Mouse (Mus musculus): Measurements from ENCODE around the gene Pold2. TPM values are rescaled to one million over a fixed set of nuclear protein-coding genes. Genes with fewer than 3 reads are reported as not detected.
"Not testable (repeated sequence)": the region's sequence is repeated elsewhere in the genome, so short reads cannot be mapped to it uniquely, and the experiment has no call there.

The Pold2 gene
- polyA plus RNA-seq, 1 experiment from 2014 or later: 105 TPM

- no peak for DNase-seq (ENCODE audit: low spot score)
- WGBS: 11% methylated on average over 16 of the region's 16 CpGs
- ATAC-seq (replicated peaks; ENCODE audit: insufficient number of reproducible peaks, low FRiP score, low TSS enrichment, low read depth): no peak
- no peak overlapping the region for H3K9ac ChIP-seq (replicated peaks; ENCODE audit: low read length)
- no peaks in the 10 kb centered on the region for H3K9me3 ChIP-seq (replicated peaks; ENCODE audit: control insufficient read depth, low read length)
- no peak overlapping the region for H3K4me3 ChIP-seq (ENCODE audit: low read depth, low read length)
- H3K36me3 ChIP-seq (replicated peaks; ENCODE audit: control insufficient read depth, insufficient read depth, low read depth, low read length): no peaks in the 10 kb centered on the region
- H3K4me2 ChIP-seq (ENCODE audit: low read depth, low read length): no peak overlapping the region; the same call in 1 of the 2 replicates
- peaks cover 2% of the 10 kb centered on the region; the same call in 1 of the 2 replicates for H3K4me1 ChIP-seq (ENCODE audit: control insufficient read depth, insufficient read depth, low read length)
- no peak overlapping the region for H3K27ac ChIP-seq (replicated peaks; ENCODE audit: low read depth, low read length)
- H3K27me3 ChIP-seq (ENCODE audit: control insufficient read depth, insufficient read depth, low read length): no peaks in the 10 kb centered on the region
These were observed 19.1 kb upstream of the Pold2 start for GRCm38 (mm10) chr11:5897230-5897629.

- Histone ChIP-seq H3K27me3 (ENCODE audit: control insufficient read depth, insufficient read depth, low read length) (no peaks in the 10 kb centered on the region), H3K9ac (replicated peaks; ENCODE audit: low read length) (no peak overlapping the region), H3K9me3 (replicated peaks; ENCODE audit: control insufficient read depth, low read length) (no peaks in the 10 kb centered on the region), H3K27ac (replicated peaks; ENCODE audit: low read depth, low read length) (no peak overlapping the region), H3K4me2 (ENCODE audit: low read depth, low read length) (no peak overlapping the region), H3K36me3 (replicated peaks; ENCODE audit: control insufficient read depth, insufficient read depth, low read depth, low read length) (no peaks in the 10 kb centered on the region), H3K4me1 (ENCODE audit: control insufficient read depth, insufficient read depth, low read length) (peaks cover 3% of the 10 kb centered on the region; the same call in 1 of the 2 replicates), H3K4me3 (ENCODE audit: low read depth, low read length) (no peak overlapping the region)
- 63% methylated on average over 6 of the region's 6 CpGs for WGBS
- ATAC-seq (replicated peaks; ENCODE audit: insufficient number of reproducible peaks, low FRiP score, low TSS enrichment, low read depth) (no peak), DNase-seq (ENCODE audit: low spot score) (no peak)
These were observed 15.7 kb upstream of the Pold2 start for GRCm38 (mm10) chr11:5893807-5894206.

DNA sequence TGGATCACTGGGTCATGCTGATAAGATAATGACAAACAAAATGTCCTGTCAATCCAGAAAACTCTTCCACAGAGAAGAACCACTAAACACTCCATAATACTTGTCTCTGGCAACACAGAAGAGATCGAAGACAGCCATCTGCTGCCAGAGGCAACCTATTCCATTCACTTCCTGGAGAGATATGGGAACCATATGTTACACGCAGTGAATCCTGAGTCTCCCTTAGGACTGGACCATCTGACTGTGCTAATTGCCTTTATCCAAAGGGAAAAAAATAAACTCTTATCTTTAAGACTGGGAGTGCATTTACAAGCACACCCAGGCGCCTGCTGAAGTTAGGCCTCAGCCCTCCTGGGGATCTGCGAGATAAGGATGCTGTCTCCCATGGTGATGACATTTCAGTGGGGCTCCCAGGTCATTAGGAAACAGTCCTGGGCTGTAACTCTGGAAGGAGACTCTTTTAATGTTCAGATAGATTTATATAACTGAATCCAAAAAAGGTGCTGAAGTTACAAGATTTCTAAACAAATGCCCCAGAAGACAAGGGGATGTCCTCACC lies 14.8 kb upstream of the Pold2 start:
- ATAC-seq (replicated peaks; ENCODE audit: insufficient number of reproducible peaks, low FRiP score, low TSS enrichment, low read depth) (no peak), DNase-seq (ENCODE audit: low spot score) (no peak)
- Histone ChIP-seq H3K4me1 (ENCODE audit: control insufficient read depth, insufficient read depth, low read length) (peaks cover 3% of the 10 kb centered on the region; the same call in 1 of the 2 replicates), H3K9me3 (replicated peaks; ENCODE audit: control insufficient read depth, low read length) (no peaks in the 10 kb centered on the region), H3K27ac (replicated peaks; ENCODE audit: low read depth, low read length) (no peak overlapping the region), H3K4me2 (ENCODE audit: low read depth, low read length) (no peak overlapping the region), H3K27me3 (ENCODE audit: control insufficient read depth, insufficient read depth, low read length) (no peaks in the 10 kb centered on the region), H3K4me3 (ENCODE audit: low read depth, low read length) (no peak overlapping the region), H3K9ac (replicated peaks; ENCODE audit: low read length) (no peak overlapping the region), H3K36me3 (replicated peaks; ENCODE audit: control insufficient read depth, insufficient read depth, low read depth, low read length) (no peaks in the 10 kb centered on the region)
- 32% methylated on average over 4 of the region's 4 CpGs for WGBS

- no peaks in the 10 kb centered on the region for H3K27me3 ChIP-seq (ENCODE audit: control insufficient read depth, insufficient read depth, low read length)
- H3K36me3 ChIP-seq (replicated peaks; ENCODE audit: control insufficient read depth, insufficient read depth, low read depth, low read length): no peaks in the 10 kb centered on the region
- 58% methylated on average over 8 of the region's 8 CpGs for WGBS
- peaks cover 3% of the 10 kb centered on the region; the same call in 1 of the 2 replicates for H3K4me1 ChIP-seq (ENCODE audit: control insufficient read depth, insufficient read depth, low read length)
- no peak overlapping the region for H3K4me2 ChIP-seq (ENCODE audit: low read depth, low read length)
- no peak overlapping the region for H3K27ac ChIP-seq (replicated peaks; ENCODE audit: low read depth, low read length)
- ATAC-seq (replicated peaks; ENCODE audit: insufficient number of reproducible peaks, low FRiP score, low TSS enrichment, low read depth): no peak
- H3K9ac ChIP-seq (replicated peaks; ENCODE audit: low read length): no peak overlapping the region
- H3K9me3 ChIP-seq (replicated peaks; ENCODE audit: control insufficient read depth, low read length): no peaks in the 10 kb centered on the region
- no peak for DNase-seq (ENCODE audit: low spot score)
- no peak overlapping the region for H3K4me3 ChIP-seq (ENCODE audit: low read depth, low read length)
These were observed 14.1 kb upstream of the Pold2 start for GRCm38 (mm10) chr11:5892151-5892591.

GRCm38 (mm10) chr11:5888563-5888962 lies 10.5 kb upstream of the Pold2 start:
- not testable (repeated sequence) for ATAC-seq (replicated peaks; ENCODE audit: insufficient number of reproducible peaks, low FRiP score, low TSS enrichment, low read depth); DNase-seq (ENCODE audit: low spot score); H3K4me1 ChIP-seq (ENCODE audit: control insufficient read depth, insufficient read depth, low read length); H3K27ac ChIP-seq (replicated peaks; ENCODE audit: low read depth, low read length); H3K9me3 ChIP-seq (replicated peaks; ENCODE audit: control insufficient read depth, low read length); H3K9ac ChIP-seq (replicated peaks; ENCODE audit: low read length); H3K4me3 ChIP-seq (ENCODE audit: low read depth, low read length); H3K27me3 ChIP-seq (ENCODE audit: control insufficient read depth, insufficient read depth, low read length); H3K36me3 ChIP-seq (replicated peaks; ENCODE audit: control insufficient read depth, insufficient read depth, low read depth, low read length); H3K4me2 ChIP-seq (ENCODE audit: low read depth, low read length)
- WGBS: 69% methylated on average over 4 of the region's 5 CpGs

GRCm38 (mm10) chr11:5887250-5887649 lies 9.2 kb upstream of the Pold2 start:
- WGBS: 38% methylated on average over 5 of the region's 5 CpGs
- no peak for ATAC-seq (replicated peaks; ENCODE audit: insufficient number of reproducible peaks, low FRiP score, low TSS enrichment, low read depth)
- H3K4me1 ChIP-seq (ENCODE audit: control insufficient read depth, insufficient read depth, low read length): peaks cover 3% of the 10 kb centered on the region; the same call in 1 of the 2 replicates
- H3K27me3 ChIP-seq (ENCODE audit: control insufficient read depth, insufficient read depth, low read length): no peaks in the 10 kb centered on the region
- no peak overlapping the region for H3K4me2 ChIP-seq (ENCODE audit: low read depth, low read length)
- H3K9me3 ChIP-seq (replicated peaks; ENCODE audit: control insufficient read depth, low read length): no peaks in the 10 kb centered on the region
- no peak overlapping the region for H3K9ac ChIP-seq (replicated peaks; ENCODE audit: low read length)
- H3K36me3 ChIP-seq (replicated peaks; ENCODE audit: control insufficient read depth, insufficient read depth, low read depth, low read length): no peaks in the 10 kb centered on the region
- no peak overlapping the region for H3K4me3 ChIP-seq (ENCODE audit: low read depth, low read length)
- no peak for DNase-seq (ENCODE audit: low spot score)
- H3K27ac ChIP-seq (replicated peaks; ENCODE audit: low read depth, low read length): 0 out of 2 replicates have a peak overlapping the region, but pooled peaks have one; percentile 4

- Histone ChIP-seq H3K36me3 (replicated peaks; ENCODE audit: control insufficient read depth, insufficient read depth, low read depth, low read length) (no peaks in the 10 kb centered on the region), H3K4me2 (ENCODE audit: low read depth, low read length) (no peak overlapping the region), H3K27me3 (ENCODE audit: control insufficient read depth, insufficient read depth, low read length) (no peaks in the 10 kb centered on the region), H3K4me3 (ENCODE audit: low read depth, low read length) (no peak overlapping the region), H3K27ac (replicated peaks; ENCODE audit: low read depth, low read length) (no peak overlapping the region), H3K4me1 (ENCODE audit: control insufficient read depth, insufficient read depth, low read length) (peaks cover 3% of the 10 kb centered on the region; the same call in 1 of the 2 replicates), H3K9ac (replicated peaks; ENCODE audit: low read length) (no peak overlapping the region), H3K9me3 (replicated peaks; ENCODE audit: control insufficient read depth, low read length) (no peaks in the 10 kb centered on the region)
- ATAC-seq (replicated peaks; ENCODE audit: insufficient number of reproducible peaks, low FRiP score, low TSS enrichment, low read depth) (no peak), DNase-seq (ENCODE audit: low spot score) (peak; percentile 86)
- 23% methylated on average over 9 of the region's 9 CpGs for WGBS
These were observed 8.1 kb upstream of the Pold2 start for GRCm38 (mm10) chr11:5886187-5886586.

- DNase-seq (ENCODE audit: low spot score) (no peak), ATAC-seq (replicated peaks; ENCODE audit: insufficient number of reproducible peaks, low FRiP score, low TSS enrichment, low read depth) (no peak)
- Histone ChIP-seq H3K36me3 (replicated peaks; ENCODE audit: control insufficient read depth, insufficient read depth, low read depth, low read length) (no peaks in the 10 kb centered on the region), H3K4me2 (ENCODE audit: low read depth, low read length) (no peak overlapping the region), H3K9me3 (replicated peaks; ENCODE audit: control insufficient read depth, low read length) (no peaks in the 10 kb centered on the region), H3K4me1 (ENCODE audit: control insufficient read depth, insufficient read depth, low read length) (no peaks in the 10 kb centered on the region), H3K27me3 (ENCODE audit: control insufficient read depth, insufficient read depth, low read length) (no peaks in the 10 kb centered on the region), H3K9ac (replicated peaks; ENCODE audit: low read length) (no peak overlapping the region), H3K4me3 (ENCODE audit: low read depth, low read length) (no peak overlapping the region), H3K27ac (replicated peaks; ENCODE audit: low read depth, low read length) (no peak overlapping the region)
- 78% methylated on average over 8 of the region's 8 CpGs for WGBS
These were observed 4.4 kb upstream of the Pold2 start for GRCm38 (mm10) chr11:5882518-5882917.

Data from embryonic facial prominence, embryonic 11.5 days (tissue).